Mouse (Mus musculus): ENCODE measurements around the gene Optn.

DNA sequence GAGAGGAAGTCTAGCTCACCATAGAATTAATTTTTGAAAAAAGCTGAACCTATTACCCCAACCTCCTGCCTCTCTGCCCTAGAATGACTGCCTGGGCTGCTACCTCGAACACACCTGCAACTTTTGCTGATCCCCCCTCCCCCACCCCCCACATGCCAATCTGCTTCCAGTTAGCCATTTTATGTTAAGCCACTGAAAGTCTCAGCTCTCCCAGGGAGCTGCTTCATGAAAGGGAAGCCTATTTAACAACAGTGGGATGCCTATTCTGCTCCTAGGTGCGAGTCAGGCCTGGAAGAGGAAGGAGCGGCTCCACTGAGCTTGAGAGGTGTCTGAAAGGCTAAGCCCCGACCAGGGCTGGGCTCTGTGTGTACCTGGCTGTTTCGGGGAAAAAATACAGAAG, 79.9 kb downstream of the Optn start:
- no peak for TF ChIP-seq ZC3H11A (IDR thresholded peaks at IDR 0.05; ENCODE audit: borderline replicate concordance, low read depth, low read length)
- no peak for TF ChIP-seq ZNF384 (IDR thresholded peaks at IDR 0.05; ENCODE audit: low read depth, low read length)
- TF ChIP-seq MAFK (IDR thresholded peaks at IDR 0.05; ENCODE audit: insufficient read depth, low read depth, low read length) = no peak
- no peak for TF ChIP-seq CHD2 (IDR thresholded peaks at IDR 0.05; ENCODE audit: low read depth, low read length)

Data from ES-E14 (cell line).